Mouse (Mus musculus) intestine, embryonic 14.5 days (tissue): ENCODE measurements around the gene Astl. TPM values are rescaled to one million over a fixed set of nuclear protein-coding genes. Genes with fewer than 3 reads are reported as not detected.

Experiments
- ATAC-seq: fragments of 200-750 bp; cut with Nextera tagmentation; replicated peaks from 2 replicates; pipeline ENCODE4 v1.8.0; 2017; ENCODE audit warnings: low read depth, moderate number of reproducible peaks, moderate TSS enrichment, moderate library complexity; ENCODE audit not compliant: low FRiP score, low TSS enrichment
- DNase-seq: peaks from one replicate; pipeline ENCODE4 v3.0.0-alpha.2; 2018; ENCODE audit warnings: low spot score
- H3K27ac ChIP-seq: fragments of 300-500 bp; sonication (generic); 2 replicates; pipeline ENCODE4 v1.5.1; 2014; ENCODE audit warnings: low read depth, mild to moderate bottlenecking, control low read depth
- H3K27me3 ChIP-seq: fragments of 300-500 bp; sonication (generic); replicated peaks from 2 replicates; pipeline ENCODE4 v1.6.1; 2014; ENCODE audit warnings: low read length, control low read depth; ENCODE audit not compliant: control insufficient read depth, insufficient read depth
- H3K36me3 ChIP-seq: fragments of 300-500 bp; sonication (generic); 2 replicates; pipeline ENCODE4 v1.6.1; 2014; ENCODE audit warnings: low read length, control low read depth; ENCODE audit not compliant: control insufficient read depth, insufficient read depth
- H3K4me1 ChIP-seq: fragments of 300-500 bp; sonication (generic); replicated peaks from 2 replicates; pipeline ENCODE4 v1.6.1; 2014; ENCODE audit warnings: low read length, control low read depth, mixed read lengths; ENCODE audit not compliant: control insufficient read depth, insufficient read depth
- H3K4me2 ChIP-seq: fragments of 300-500 bp; sonication (generic); 2 replicates; pipeline ENCODE4 v1.6.1; 2014; ENCODE audit warnings: low read length
- H3K4me3 ChIP-seq: fragments of 300-500 bp; sonication (generic); 2 replicates; pipeline ENCODE4 v1.5.1; 2014; ENCODE audit warnings: low read depth, low read length, control low read depth, mixed read lengths
- H3K9ac ChIP-seq: fragments of 300-500 bp; sonication (generic); 2 replicates; pipeline ENCODE4 v1.6.1; 2014; ENCODE audit warnings: mild to moderate bottlenecking, low read length
- H3K9me3 ChIP-seq: fragments of 300-500 bp; sonication (generic); 2 replicates; pipeline ENCODE4 v1.6.1; 2016; ENCODE audit warnings: low read length, control low read depth; ENCODE audit not compliant: control insufficient read depth
- WGBS: fragments of 180-500 bp; shearing (Covaris S2); extraction: QIAGEN DNeasy Blood & Tissue Kit; methylation state at CpG from one replicate; pipeline ENCODE4 v1.1.7; 2014; 5-methylcytosine and 5-hydroxymethylcytosine counted together
- polyA plus RNA-seq: library from polyadenylated mRNA; unstranded; fragments of >200 nt; fragmentation: Nextera tagmentation; extraction: Ambion mirVana; gene quantifications from 2 replicates; pipeline ENCODE4 v1.2.1, GENCODE M21; 2014

Astl gene
- polyA plus RNA-seq, 1 experiment from 2014 or later: not detected

- Histone ChIP-seq H3K9me3 (no peaks in the 10 kb centered on the region), H3K27ac (no peak overlapping the region), H3K9ac (no peak overlapping the region), H3K36me3 (no peaks in the 10 kb centered on the region), H3K4me3 (no peak overlapping the region), H3K4me1 (no peaks in the 10 kb centered on the region), H3K4me2 (no peak overlapping the region), H3K27me3 (no peaks in the 10 kb centered on the region)
- ATAC-seq (no peak), DNase-seq (no peak)
- WGBS: 100% methylated on average over 1 of the region's 1 CpGs
Observed at GRCm38 (mm10) chr2:127315155-127315470, 23.3 kb upstream of the Astl start.

GRCm38 (mm10) chr2:127316431-127316830 is 22.0 kb upstream of the Astl start:
- no peaks in the 10 kb centered on the region for H3K27me3 ChIP-seq
- no peaks in the 10 kb centered on the region for H3K9me3 ChIP-seq
- H3K4me3 ChIP-seq: no peak overlapping the region
- no peaks in the 10 kb centered on the region for H3K4me1 ChIP-seq
- ATAC-seq: no peak
- no peak for DNase-seq
- no peak overlapping the region for H3K27ac ChIP-seq
- no peaks in the 10 kb centered on the region for H3K36me3 ChIP-seq
- 76% methylated on average over 5 of the region's 5 CpGs for WGBS
- no peak overlapping the region for H3K4me2 ChIP-seq
- no peak overlapping the region for H3K9ac ChIP-seq

GRCm38 (mm10) chr2:127318136-127318535 is 20.3 kb upstream of the Astl start:
- no peak overlapping the region for H3K4me3 ChIP-seq
- no peak overlapping the region for H3K9ac ChIP-seq
- DNase-seq (no peak), ATAC-seq (no peak)
- H3K4me1 ChIP-seq: no peaks in the 10 kb centered on the region
- H3K27me3 ChIP-seq: no peaks in the 10 kb centered on the region
- no peaks in the 10 kb centered on the region for H3K36me3 ChIP-seq
- no peaks in the 10 kb centered on the region for H3K9me3 ChIP-seq
- no peak overlapping the region for H3K4me2 ChIP-seq
- H3K27ac ChIP-seq: no peak overlapping the region
- 87% methylated on average over 4 of the region's 4 CpGs for WGBS

GRCm38 (mm10) chr2:127319071-127319470 is 19.4 kb upstream of the Astl start:
- H3K4me2 ChIP-seq: no peak overlapping the region
- no peak overlapping the region for H3K9ac ChIP-seq
- no peaks in the 10 kb centered on the region for H3K27me3 ChIP-seq
- no peak overlapping the region for H3K4me3 ChIP-seq
- no peaks in the 10 kb centered on the region for H3K36me3 ChIP-seq
- DNase-seq: no peak
- H3K27ac ChIP-seq: no peak overlapping the region
- no peak for ATAC-seq
- H3K9me3 ChIP-seq: no peaks in the 10 kb centered on the region
- WGBS: 64% methylated on average over 4 of the region's 4 CpGs
- H3K4me1 ChIP-seq: no peaks in the 10 kb centered on the region

- Histone ChIP-seq H3K4me2 (no peak overlapping the region), H3K4me3 (no peak overlapping the region), H3K4me1 (no peaks in the 10 kb centered on the region), H3K27ac (no peak overlapping the region), H3K36me3 (no peaks in the 10 kb centered on the region), H3K9ac (no peak overlapping the region), H3K9me3 (no peaks in the 10 kb centered on the region), H3K27me3 (no peaks in the 10 kb centered on the region)
- ATAC-seq (no peak), DNase-seq (no peak)
- WGBS: 79% methylated on average over 6 of the region's 6 CpGs
Observed at GRCm38 (mm10) chr2:127322671-127323285, 15.7 kb upstream of the Astl start.

GRCm38 (mm10) chr2:127323667-127324066 is 14.8 kb upstream of the Astl start:
- ATAC-seq (no peak), DNase-seq (no peak)
- no peaks in the 10 kb centered on the region for H3K4me1 ChIP-seq
- H3K9ac ChIP-seq: no peak overlapping the region
- H3K4me2 ChIP-seq: no peak overlapping the region
- H3K36me3 ChIP-seq: no peaks in the 10 kb centered on the region
- no peak overlapping the region for H3K27ac ChIP-seq
- H3K27me3 ChIP-seq: no peaks in the 10 kb centered on the region
- H3K4me3 ChIP-seq: no peak overlapping the region
- 78% methylated on average over 1 of the region's 1 CpGs for WGBS
- no peaks in the 10 kb centered on the region for H3K9me3 ChIP-seq

GRCm38 (mm10) chr2:127324456-127324855 is 14.0 kb upstream of the Astl start:
- Histone ChIP-seq H3K4me1 (no peaks in the 10 kb centered on the region), H3K27me3 (no peaks in the 10 kb centered on the region), H3K36me3 (no peaks in the 10 kb centered on the region), H3K4me2 (no peak overlapping the region), H3K9me3 (no peaks in the 10 kb centered on the region), H3K27ac (no peak overlapping the region), H3K9ac (no peak overlapping the region), H3K4me3 (no peak overlapping the region)
- 59% methylated on average over 7 of the region's 7 CpGs for WGBS
- no peak for DNase-seq
- ATAC-seq: no peak

GRCm38 (mm10) chr2:127328090-127328851 is 10.2 kb upstream of the Astl start:
- WGBS: 71% methylated on average over 12 of the region's 12 CpGs
- 0 out of 2 replicates have a peak overlapping the region, but pooled peaks have one; percentile 10 for H3K9ac ChIP-seq
- DNase-seq (no peak), ATAC-seq (no peak)
- H3K4me3 ChIP-seq: no peak overlapping the region
- H3K36me3 ChIP-seq: no peaks in the 10 kb centered on the region
- H3K27ac ChIP-seq: no peak overlapping the region
- no peak overlapping the region for H3K4me2 ChIP-seq
- H3K27me3 ChIP-seq: no peaks in the 10 kb centered on the region
- H3K4me1 ChIP-seq: no peaks in the 10 kb centered on the region
- no peaks in the 10 kb centered on the region for H3K9me3 ChIP-seq
